Mouse (Mus musculus) neural tube, embryonic 14.5 days (tissue): Measurements from ENCODE around the gene Ahsg. TPM values are rescaled to one million over a fixed set of nuclear protein-coding genes. Genes with fewer than 3 reads are reported as not detected.
"Not testable (repeated sequence)": the region's sequence is repeated elsewhere in the genome, so short reads cannot be mapped to it uniquely, and the experiment has no call there.

Source experiments
- ATAC-seq: fragments of 200-750 bp; cut with Nextera tagmentation; 2 replicates; pipeline ENCODE4 v1.8.0; 2017; ENCODE audit warnings: low read depth, mild to moderate bottlenecking, moderate TSS enrichment, moderate library complexity
- H3K27ac ChIP-seq: fragments of 300-500 bp; sonication (generic); 2 replicates; pipeline ENCODE4 v1.5.1; 2014; ENCODE audit warnings: low read depth, mild to moderate bottlenecking, control low read depth, low read length, moderate library complexity, mixed read lengths
- H3K27me3 ChIP-seq: fragments of 300-500 bp; sonication (generic); 2 replicates; pipeline ENCODE4 v1.6.1; 2014; ENCODE audit warnings: low read length; ENCODE audit not compliant: control insufficient read depth, insufficient read depth
- H3K36me3 ChIP-seq: fragments of 300-500 bp; sonication (generic); 2 replicates; pipeline ENCODE4 v1.6.1; 2014; ENCODE audit warnings: low read length, mixed read lengths; ENCODE audit not compliant: control insufficient read depth, insufficient read depth
- H3K4me1 ChIP-seq: fragments of 300-500 bp; sonication (generic); 2 replicates; pipeline ENCODE4 v1.6.1; 2014; ENCODE audit warnings: low read length; ENCODE audit not compliant: control insufficient read depth, insufficient read depth
- H3K4me2 ChIP-seq: fragments of 300-500 bp; sonication (generic); 2 replicates; pipeline ENCODE4 v1.6.1; 2014; ENCODE audit warnings: mild to moderate bottlenecking, low read depth, low read length, control low read depth
- H3K4me3 ChIP-seq: fragments of 300-500 bp; sonication (generic); 2 replicates; pipeline ENCODE4 v1.5.1; 2014; ENCODE audit warnings: low read depth, low read length, control low read depth, mixed read lengths
- H3K9ac ChIP-seq: fragments of 300-500 bp; sonication (generic); replicated peaks from 2 replicates; pipeline ENCODE4 v1.6.1; 2014; ENCODE audit warnings: low read depth, mild to moderate bottlenecking, control low read depth, low read length, mixed read lengths
- H3K9me3 ChIP-seq: fragments of 300-500 bp; sonication (generic); 2 replicates; pipeline ENCODE4 v1.6.1; 2016; ENCODE audit warnings: low read length; ENCODE audit not compliant: control insufficient read depth
- WGBS: fragments of 180-500 bp; shearing (Covaris S2); extraction: QIAGEN DNeasy Blood & Tissue Kit; methylation state at CpG from one replicate; pipeline ENCODE4 v1.1.7; 2014; 5-methylcytosine and 5-hydroxymethylcytosine counted together
- polyA plus RNA-seq: library from polyadenylated mRNA; unstranded; fragments of >200 nt; fragmentation: Nextera tagmentation; extraction: Ambion mirVana; gene quantifications from 2 replicates; pipeline ENCODE4 v1.2.1, GENCODE M21; 2014

Ahsg gene
- polyA plus RNA-seq, 1 experiment from 2014 or later: 1.4 TPM

DNA sequence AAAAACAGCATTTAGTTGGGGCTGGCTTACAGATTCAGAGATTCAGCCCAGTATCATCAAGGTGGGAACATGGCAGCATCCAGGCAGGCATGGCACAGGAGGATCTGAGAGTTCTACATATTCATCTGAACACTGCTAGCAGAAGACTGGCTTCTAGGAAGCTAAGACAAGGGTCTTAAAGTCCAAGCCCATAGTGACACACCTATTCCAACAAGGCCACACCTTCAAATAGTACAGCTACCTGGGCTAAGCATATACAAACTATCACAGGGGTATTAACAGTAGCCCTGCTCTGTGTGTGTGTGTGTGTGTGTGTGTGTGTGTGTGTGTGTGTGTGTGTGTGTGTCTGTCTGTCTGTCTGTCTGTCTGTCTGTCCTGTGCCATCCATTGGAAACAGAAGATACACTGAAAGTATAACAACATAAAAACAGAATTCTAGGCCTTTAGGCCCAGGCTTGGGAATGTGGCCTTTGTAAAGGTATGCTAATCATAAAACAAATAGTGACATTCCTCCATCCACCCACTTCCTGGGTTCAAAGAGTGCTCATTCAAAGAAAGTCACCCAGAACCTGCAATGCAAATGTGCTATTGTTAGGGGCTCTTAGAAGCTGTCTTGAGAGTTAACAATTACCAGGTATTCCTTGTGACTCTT lies 50.9 kb downstream of the Ahsg start:
- H3K9ac ChIP-seq, H3K4me3 ChIP-seq, H3K4me1 ChIP-seq, H3K27me3 ChIP-seq, H3K4me2 ChIP-seq, H3K36me3 ChIP-seq, ATAC-seq, H3K27ac ChIP-seq, H3K9me3 ChIP-seq: not testable (repeated sequence)

DNA sequence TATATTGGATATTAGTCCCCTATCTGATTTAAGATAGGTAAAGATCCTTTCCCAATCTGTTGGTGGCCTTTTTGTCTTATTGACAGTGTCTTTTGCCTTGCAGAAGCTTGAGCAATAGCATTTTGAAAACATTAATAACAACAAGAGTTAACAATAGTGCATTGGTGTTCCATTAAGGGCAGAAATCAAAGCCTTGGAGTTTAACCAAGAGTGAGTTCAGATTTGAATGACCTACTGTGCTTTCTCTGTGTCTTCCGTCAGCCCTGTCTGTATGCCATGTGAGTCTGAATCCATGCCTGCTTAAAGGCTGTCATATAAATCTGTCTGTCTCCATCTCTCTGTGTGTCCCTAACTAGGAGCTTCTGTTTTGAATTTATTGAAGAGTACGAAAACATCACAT lies 56.3 kb downstream of the Ahsg start:
- Histone ChIP-seq H3K4me2 (no peak overlapping the region), H3K4me1 (no peaks in the 10 kb centered on the region), H3K9ac (no peak overlapping the region), H3K27ac (no peak overlapping the region), H3K27me3 (no peaks in the 10 kb centered on the region), H3K36me3 (no peaks in the 10 kb centered on the region), H3K4me3 (no peak overlapping the region), H3K9me3 (no peaks in the 10 kb centered on the region)
- no peak for ATAC-seq
- WGBS: 76% methylated on average over 2 of the region's 2 CpGs

Other genes starting within 250 kb of the Ahsg start
- gene Dgkg, start 234.1 kb upstream of the Ahsg start, polyA plus RNA-seq: 1.8 and 3.0 TPM in 2 replicates
- gene Crygs, start 79.7 kb upstream of the Ahsg start, polyA plus RNA-seq: not detected in 2 replicates
- gene Tbccd1, start 33.6 kb upstream of the Ahsg start, polyA plus RNA-seq: 20.7 and 25.7 TPM in 2 replicates
- 90.2 and 103 TPM in 2 replicates for gene Dnajb11, start 33.4 kb upstream of the Ahsg start, polyA plus RNA-seq
- gene Fetub, start 27.1 kb downstream of the Ahsg start, polyA plus RNA-seq: not detected in 2 replicates
- gene Hrg, start 59.8 kb downstream of the Ahsg start, polyA plus RNA-seq: 0.19 TPM in 1 of 2 replicates, not detected in the other
- gene Kng2, start 138.2 kb downstream of the Ahsg start, polyA plus RNA-seq: 0.48 and 0.78 TPM in 2 replicates
- gene Kng1, start 166.6 kb downstream of the Ahsg start, polyA plus RNA-seq: 0.33 and 0.57 TPM in 2 replicates
- gene Eif4a2, start 216.2 kb downstream of the Ahsg start, polyA plus RNA-seq: 395 and 401 TPM in 2 replicates
- gene Rfc4, start 236.5 kb downstream of the Ahsg start, polyA plus RNA-seq: 35.7 and 36.8 TPM in 2 replicates